Mouse (Mus musculus) erythroblast, embryonic 14.5 days (primary cell): ENCODE data around the gene Ears2.

Experiments used
- GATA1 ChIP-seq: IDR thresholded peaks from 2 replicates; pipeline ENCODE4 v1.6.1; 2012; ENCODE audit warnings: low read length, inconsistent platforms, mixed read lengths
- TAL1 ChIP-seq: IDR thresholded peaks from 3 replicates; pipeline ENCODE4 v1.6.1; 2012; ENCODE audit warnings: low read length, inconsistent platforms, mixed read lengths

DNA sequence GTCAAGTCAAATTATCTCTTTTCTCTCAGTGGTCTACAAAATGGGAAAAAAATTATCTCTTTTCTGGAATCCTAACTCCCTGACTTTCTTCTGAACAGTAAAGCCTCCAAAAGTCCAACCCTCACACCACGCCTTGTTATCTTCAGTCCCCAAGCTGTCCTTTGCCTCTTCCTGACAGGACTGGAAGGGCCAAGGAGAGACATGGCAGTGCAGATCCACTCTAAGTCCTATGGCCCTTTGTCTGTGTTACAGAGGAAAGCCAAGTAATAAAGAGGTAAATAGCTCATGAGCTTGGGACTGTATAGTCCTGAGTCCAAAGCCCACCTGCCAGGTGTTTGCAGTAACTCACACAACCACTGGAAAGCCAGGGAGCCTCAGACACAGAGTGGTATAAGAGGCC is 21.4 kb downstream of the Ears2 start:
- TF ChIP-seq GATA1, result no peak
- TF ChIP-seq TAL1, result no peak
